Mouse (Mus musculus) brain, embryonic 14.5 days (tissue): ENCODE results near the gene C8g.

Experiments
- CTCF ChIP-seq: fragments of 200-500 bp; IDR thresholded peaks from 2 replicates; pipeline ENCODE4 v1.5.1; 2012; ENCODE audit warnings: inconsistent platforms, mild to moderate bottlenecking, moderate library complexity, borderline replicate concordance; ENCODE audit not compliant: insufficient read depth, insufficient read length; ENCODE audit errors: extremely low read depth
- POLR2A ChIP-seq: fragments of 200-500 bp; IDR thresholded peaks from 2 replicates; pipeline ENCODE4 v1.6.1; 2012; ENCODE audit warnings: mild to moderate bottlenecking, inconsistent platforms, borderline replicate concordance; ENCODE audit not compliant: poor library complexity, insufficient read depth, insufficient read length, severe bottlenecking; ENCODE audit errors: extremely low read depth

GRCm38 (mm10) chr2:25477967-25478675 lies 23.4 kb downstream of the C8g start:
- no peak for TF ChIP-seq POLR2A
- TF ChIP-seq CTCF = no peak
